Mouse (Mus musculus): ENCODE measurements around the gene Grm1. TPM values are rescaled to one million over a fixed set of nuclear protein-coding genes. Genes with fewer than 3 reads are reported as not detected.

Grm1 gene
- polyA plus RNA-seq, 1 experiment = not detected

- Histone ChIP-seq H3K4me3 (ENCODE audit: low read depth, low read length) (no peak overlapping the region), H3K27me3 (ENCODE audit: control insufficient read depth, insufficient read depth, low read length) (no peaks in the 10 kb centered on the region), H3K36me3 (ENCODE audit: control insufficient read depth, insufficient read depth, low read length) (no peaks in the 10 kb centered on the region), H3K4me1 (ENCODE audit: control insufficient read depth, insufficient read depth, insufficient read length, low read length) (no peaks in the 10 kb centered on the region), H3K27ac (ENCODE audit: insufficient read depth, low read depth, low read length) (no peak overlapping the region)
- TF ChIP-seq CTCF (IDR thresholded peaks at IDR 0.05; ENCODE audit: extremely low read depth, insufficient read length, insufficient replicate concordance, low read depth, low read length) = no peak
- no peak for TF ChIP-seq POLR2A (IDR thresholded peaks at IDR 0.05; ENCODE audit: low read depth, low read length)
- WGBS = 56% methylated on average over 5 of the region's 5 CpGs
Observed at GRCm38 (mm10) chr10:10734561-10734960, 347.6 kb downstream of the Grm1 start.

DNA sequence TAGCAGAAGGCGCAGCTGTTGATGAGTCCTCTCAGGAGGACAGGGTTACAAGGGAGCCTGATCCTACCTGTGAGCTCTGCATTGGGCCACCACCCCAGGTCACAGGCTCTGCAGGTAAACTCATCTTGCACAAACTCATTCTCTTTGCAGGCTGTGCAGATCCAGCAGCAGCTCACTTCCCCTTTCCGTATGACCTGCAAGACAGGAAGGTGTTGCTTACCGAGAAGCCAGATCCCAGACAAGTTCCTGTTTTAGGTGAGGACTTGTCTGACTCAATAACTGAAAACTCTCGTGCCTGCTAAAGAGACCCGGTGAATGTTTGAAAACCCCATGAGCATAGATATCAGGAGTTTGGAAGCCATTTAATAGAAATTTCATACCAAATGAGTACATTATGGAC, 349.1 kb downstream of the Grm1 start:
- WGBS = 71% methylated on average over 5 of the region's 5 CpGs

GRCm38 (mm10) chr10:10726501-10726900, 355.7 kb downstream of the Grm1 start:
- H3K4me1 ChIP-seq (ENCODE audit: control insufficient read depth, insufficient read depth, insufficient read length, low read length) = no peaks in the 10 kb centered on the region
- H3K4me3 ChIP-seq (ENCODE audit: low read depth, low read length) = no peak overlapping the region
- H3K27me3 ChIP-seq (ENCODE audit: control insufficient read depth, insufficient read depth, low read length) = no peaks in the 10 kb centered on the region
- TF ChIP-seq CTCF (IDR thresholded peaks at IDR 0.05; ENCODE audit: extremely low read depth, insufficient read length, insufficient replicate concordance, low read depth, low read length) (no peak), POLR2A (IDR thresholded peaks at IDR 0.05; ENCODE audit: low read depth, low read length) (no peak)
- H3K27ac ChIP-seq (ENCODE audit: insufficient read depth, low read depth, low read length) = no peak overlapping the region
- 83% methylated on average over 3 of the region's 3 CpGs for WGBS
- H3K36me3 ChIP-seq (ENCODE audit: control insufficient read depth, insufficient read depth, low read length) = no peaks in the 10 kb centered on the region

More for the DNA sequence above, 349.1 kb downstream of the Grm1 start:
- TF ChIP-seq CTCF (IDR thresholded peaks at IDR 0.05; ENCODE audit: extremely low read depth, insufficient read length, insufficient replicate concordance, low read depth, low read length) (no peak), POLR2A (IDR thresholded peaks at IDR 0.05; ENCODE audit: low read depth, low read length) (no peak)
- no peaks in the 10 kb centered on the region for H3K27me3 ChIP-seq (ENCODE audit: control insufficient read depth, insufficient read depth, low read length)
- H3K4me3 ChIP-seq (ENCODE audit: low read depth, low read length) = no peak overlapping the region
- H3K4me1 ChIP-seq (ENCODE audit: control insufficient read depth, insufficient read depth, insufficient read length, low read length) = no peaks in the 10 kb centered on the region
- H3K36me3 ChIP-seq (ENCODE audit: control insufficient read depth, insufficient read depth, low read length) = no peaks in the 10 kb centered on the region
- no peak overlapping the region for H3K27ac ChIP-seq (ENCODE audit: insufficient read depth, low read depth, low read length)

DNA sequence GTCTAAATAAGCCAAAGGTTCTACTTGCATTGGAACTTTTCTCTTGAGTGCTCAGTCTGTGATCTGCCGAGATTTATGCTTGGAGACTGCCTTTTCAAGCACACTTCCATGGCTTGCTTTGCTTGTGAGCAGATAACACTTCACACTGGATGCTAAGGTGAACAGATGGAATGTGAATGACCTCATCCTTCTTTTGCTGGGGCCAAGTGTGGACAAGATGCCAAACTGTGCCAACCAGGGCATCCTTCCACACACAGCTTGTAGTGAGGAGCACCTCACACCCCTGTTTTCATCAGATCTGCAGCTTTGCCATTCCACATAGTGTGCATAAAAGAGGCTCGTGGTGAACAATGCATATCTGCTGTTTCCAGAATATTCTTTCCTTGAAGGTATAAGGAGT, 371.3 kb downstream of the Grm1 start:
- H3K4me3 ChIP-seq (ENCODE audit: low read depth, low read length) = no peak overlapping the region
- 57% methylated on average over 2 of the region's 2 CpGs for WGBS
- H3K36me3 ChIP-seq (ENCODE audit: control insufficient read depth, insufficient read depth, low read length) = no peaks in the 10 kb centered on the region
- TF ChIP-seq POLR2A (IDR thresholded peaks at IDR 0.05; ENCODE audit: low read depth, low read length) = no peak
- no peak for TF ChIP-seq CTCF (IDR thresholded peaks at IDR 0.05; ENCODE audit: extremely low read depth, insufficient read length, insufficient replicate concordance, low read depth, low read length)
- no peak overlapping the region for H3K27ac ChIP-seq (ENCODE audit: insufficient read depth, low read depth, low read length)
- no peaks in the 10 kb centered on the region for H3K27me3 ChIP-seq (ENCODE audit: control insufficient read depth, insufficient read depth, low read length)
- H3K4me1 ChIP-seq (ENCODE audit: control insufficient read depth, insufficient read depth, insufficient read length, low read length) = no peaks in the 10 kb centered on the region

DNA sequence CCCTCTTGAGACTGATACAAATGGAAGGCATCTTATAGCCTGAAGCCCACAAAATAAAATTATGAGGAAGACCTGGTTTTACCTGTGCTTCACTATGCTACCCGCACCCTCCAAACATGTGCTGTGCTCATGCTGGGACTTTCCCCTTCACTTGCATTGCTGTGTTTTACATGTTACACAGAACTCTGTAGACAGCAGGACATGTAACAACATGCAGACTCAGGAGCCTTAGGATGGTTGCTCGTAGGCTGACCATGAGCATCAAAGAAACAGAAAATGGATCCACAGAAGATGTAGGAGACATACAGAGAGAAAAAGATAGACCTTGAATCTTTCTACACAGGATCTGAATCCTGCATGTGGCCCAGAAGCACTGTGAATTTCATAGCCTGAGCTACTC, 371.8 kb downstream of the Grm1 start:
- no peaks in the 10 kb centered on the region for H3K27me3 ChIP-seq (ENCODE audit: control insufficient read depth, insufficient read depth, low read length)
- H3K4me3 ChIP-seq (ENCODE audit: low read depth, low read length) = no peak overlapping the region
- no peaks in the 10 kb centered on the region for H3K36me3 ChIP-seq (ENCODE audit: control insufficient read depth, insufficient read depth, low read length)
- 89% methylated on average over 2 of the region's 2 CpGs for WGBS
- no peak for TF ChIP-seq CTCF (IDR thresholded peaks at IDR 0.05; ENCODE audit: extremely low read depth, insufficient read length, insufficient replicate concordance, low read depth, low read length)
- TF ChIP-seq POLR2A (IDR thresholded peaks at IDR 0.05; ENCODE audit: low read depth, low read length) = no peak
- H3K27ac ChIP-seq (ENCODE audit: insufficient read depth, low read depth, low read length) = no peak overlapping the region
- H3K4me1 ChIP-seq (ENCODE audit: control insufficient read depth, insufficient read depth, insufficient read length, low read length) = no peaks in the 10 kb centered on the region

GRCm38 (mm10) chr10:10708031-10708430, 374.1 kb downstream of the Grm1 start:
- 65% methylated on average over 1 of the region's 1 CpGs for WGBS
- TF ChIP-seq POLR2A (IDR thresholded peaks at IDR 0.05; ENCODE audit: low read depth, low read length) (no peak), CTCF (IDR thresholded peaks at IDR 0.05; ENCODE audit: extremely low read depth, insufficient read length, insufficient replicate concordance, low read depth, low read length) (no peak)

GRCm38 (mm10) chr10:10701326-10701725, 380.8 kb downstream of the Grm1 start:
- WGBS = 68% methylated on average over 1 of the region's 1 CpGs
- Histone ChIP-seq H3K4me3 (ENCODE audit: low read depth, low read length) (no peak overlapping the region), H3K27me3 (ENCODE audit: control insufficient read depth, insufficient read depth, low read length) (no peaks in the 10 kb centered on the region), H3K27ac (ENCODE audit: insufficient read depth, low read depth, low read length) (no peak overlapping the region), H3K36me3 (ENCODE audit: control insufficient read depth, insufficient read depth, low read length) (no peaks in the 10 kb centered on the region), H3K4me1 (ENCODE audit: control insufficient read depth, insufficient read depth, insufficient read length, low read length) (no peaks in the 10 kb centered on the region)
- no peak for TF ChIP-seq CTCF (IDR thresholded peaks at IDR 0.05; ENCODE audit: extremely low read depth, insufficient read length, insufficient replicate concordance, low read depth, low read length)
- TF ChIP-seq POLR2A (IDR thresholded peaks at IDR 0.05; ENCODE audit: low read depth, low read length) = no peak

More at GRCm38 (mm10) chr10:10708031-10708430, 374.1 kb downstream of the Grm1 start:
- Histone ChIP-seq H3K4me3 (ENCODE audit: low read depth, low read length) (no peak overlapping the region), H3K4me1 (ENCODE audit: control insufficient read depth, insufficient read depth, insufficient read length, low read length) (no peaks in the 10 kb centered on the region), H3K27ac (ENCODE audit: insufficient read depth, low read depth, low read length) (no peak overlapping the region), H3K36me3 (ENCODE audit: control insufficient read depth, insufficient read depth, low read length) (no peaks in the 10 kb centered on the region), H3K27me3 (ENCODE audit: control insufficient read depth, insufficient read depth, low read length) (no peaks in the 10 kb centered on the region)

DNA sequence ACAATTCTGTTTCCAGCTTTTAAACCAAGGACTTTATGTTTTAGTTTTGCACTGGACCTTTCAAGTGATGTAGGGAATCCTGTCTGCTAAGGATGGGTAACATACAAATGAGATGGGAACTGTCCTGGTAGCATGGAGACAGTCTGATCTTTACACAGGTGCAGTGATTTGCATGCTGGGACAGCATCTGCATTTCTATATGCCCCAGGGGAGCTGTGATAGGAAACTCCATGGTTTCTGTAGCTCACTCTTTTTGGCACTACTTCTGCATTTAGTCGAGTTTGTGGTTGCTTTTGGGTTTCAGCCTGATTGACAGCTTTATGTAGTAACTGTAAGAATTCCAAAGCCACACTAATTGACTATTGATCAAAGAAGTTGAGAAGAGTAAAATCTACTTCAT, 381.3 kb downstream of the Grm1 start:
- H3K27me3 ChIP-seq (ENCODE audit: control insufficient read depth, insufficient read depth, low read length) = no peaks in the 10 kb centered on the region
- no peaks in the 10 kb centered on the region for H3K36me3 ChIP-seq (ENCODE audit: control insufficient read depth, insufficient read depth, low read length)
- TF ChIP-seq CTCF (IDR thresholded peaks at IDR 0.05; ENCODE audit: extremely low read depth, insufficient read length, insufficient replicate concordance, low read depth, low read length) (no peak), POLR2A (IDR thresholded peaks at IDR 0.05; ENCODE audit: low read depth, low read length) (no peak)
- H3K4me3 ChIP-seq (ENCODE audit: low read depth, low read length) = no peak overlapping the region
- H3K27ac ChIP-seq (ENCODE audit: insufficient read depth, low read depth, low read length) = no peak overlapping the region
- WGBS = 55% methylated on average over 1 of the region's 1 CpGs
- H3K4me1 ChIP-seq (ENCODE audit: control insufficient read depth, insufficient read depth, insufficient read length, low read length) = no peaks in the 10 kb centered on the region
